ENCODE assay signal across 9 mouse cellular contexts in the genomic region with DNA sequence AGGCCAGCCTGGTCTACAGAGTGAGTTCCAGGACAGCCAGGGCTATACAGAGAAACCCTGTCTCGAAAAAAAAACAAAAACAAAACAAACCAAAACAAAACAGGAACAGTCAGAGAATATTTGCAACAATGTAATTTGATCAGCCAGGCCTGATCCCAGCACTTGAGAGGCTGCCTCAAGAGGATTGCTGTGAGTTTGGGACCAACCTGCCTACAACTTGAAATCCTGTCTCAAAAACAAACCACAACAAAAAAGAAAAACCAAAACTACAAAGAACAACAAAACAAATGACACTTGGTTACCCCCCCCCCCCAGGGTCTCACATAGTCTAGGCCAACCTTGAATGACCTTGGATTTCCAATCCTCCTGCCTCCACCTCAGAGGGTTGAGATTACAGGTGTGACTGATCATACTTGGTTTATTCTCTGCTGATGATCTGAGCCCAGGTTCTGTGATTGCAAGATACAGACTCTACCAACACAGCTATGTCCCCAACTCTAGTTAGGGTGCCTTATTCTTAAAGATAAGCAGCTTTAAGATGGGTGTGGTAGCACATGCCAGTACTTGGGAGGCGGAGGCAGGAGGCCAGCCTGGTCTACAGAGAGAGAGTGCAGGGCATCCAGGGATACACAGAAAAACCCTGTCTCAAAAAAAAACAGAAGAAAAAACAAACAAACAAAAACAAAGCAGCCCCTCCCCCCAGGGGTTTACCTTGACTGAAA. TPM values are rescaled to one million over a fixed set of nuclear protein-coding genes. Genes with fewer than 3 reads are reported as not detected.
DNase-seq lines count a peak whose midpoint lies in the region; ATAC-seq and TF ChIP-seq lines count a peak whose summit lies in the region.
"Had no signal": no experiment of that assay in that cellular context is flagged by ENCODE, and none has a peak within 500 bp of the region (broad histone marks: within the 10 kb centered on the region; RNA-seq: fewer than 3 reads in every experiment).

No protein-coding gene starts in this region.

- H3K4me3 ChIP-seq in lung, embryonic 15.5 days = no peak overlapping the region
- no peak overlapping the region for H3K4me3 ChIP-seq in ES-E14 (ENCODE audit: insufficient read depth in 1 of 2, low read depth in 1 of 2, low read length in 2 of 2, poor library complexity in 1 of 2, severe bottlenecking in 1 of 2)
- no peak overlapping the region for H3K4me3 ChIP-seq in intestine, embryonic 15.5 days (replicated peaks)
- no peak overlapping the region for H3K4me3 ChIP-seq in cerebellum, adult 2 months (replicated peaks; ENCODE audit: insufficient read depth, low read depth, low read length)
- H3K4me3 ChIP-seq: embryonic facial prominence, embryonic 15.5 days had no signal

- H3K4me2 ChIP-seq in lung, embryonic 15.5 days = no peak overlapping the region
- no peak overlapping the region for H3K4me2 ChIP-seq in intestine, embryonic 15.5 days (replicated peaks)
- H3K4me2 ChIP-seq: embryonic facial prominence, embryonic 15.5 days had no signal

- H3K9me3 ChIP-seq in lung, embryonic 15.5 days = no peaks in the 10 kb centered on the region
- no peaks in the 10 kb centered on the region for H3K9me3 ChIP-seq in ES-E14 (ENCODE audit: control insufficient read depth, insufficient read depth, low read depth, low read length)
- H3K9me3 ChIP-seq in intestine, embryonic 15.5 days = no peaks in the 10 kb centered on the region
- H3K9me3 ChIP-seq: embryonic facial prominence, embryonic 15.5 days had no signal

- no peaks in the 10 kb centered on the region for H3K36me3 ChIP-seq in lung, embryonic 15.5 days
- H3K36me3 ChIP-seq in ES-E14 (ENCODE audit: control insufficient read depth, insufficient read depth, low read length, poor library complexity, severe bottlenecking) = no peaks in the 10 kb centered on the region
- no peaks in the 10 kb centered on the region for H3K36me3 ChIP-seq in intestine, embryonic 15.5 days
- H3K36me3 ChIP-seq: embryonic facial prominence, embryonic 15.5 days had no signal

- DNase-seq in lung, postnatal 36 days = no peak
- no peak for DNase-seq in ES-E14 (ENCODE audit: low read depth, low spot score)
- DNase-seq in cerebellum, adult 2 months = no peak
- DNase-seq in left cerebral cortex, postnatal 36 days (ENCODE audit: low spot score in 2 of 2) = no peak
- DNase-seq: cerebellum, postnatal 14 days had no signal

- no peaks in the 10 kb centered on the region for H3K27me3 ChIP-seq in lung, embryonic 15.5 days
- no peaks in the 10 kb centered on the region for H3K27me3 ChIP-seq in intestine, embryonic 15.5 days (replicated peaks)
- H3K27me3 ChIP-seq in cerebellum, adult 2 months (ENCODE audit: control insufficient read depth, insufficient read depth, low read length) = no peaks in the 10 kb centered on the region
- H3K27me3 ChIP-seq: embryonic facial prominence, embryonic 15.5 days had no signal

- in situ Hi-C loops in ES-E14 (cut with MboI; ENCODE audit: low sequenced_read_pairs in 2 of 2, unreplicated experiment in 2 of 2) = no loop called here

- H3K27ac ChIP-seq in lung, embryonic 15.5 days = peak overlapping the region; percentile 66; the same call in 1 of the 2 replicates
- H3K27ac ChIP-seq in ES-E14 (ENCODE audit: insufficient read depth, low read depth, low read length, poor library complexity, severe bottlenecking) = peak overlapping the region; percentile 95
- H3K27ac ChIP-seq in intestine, embryonic 15.5 days = peak overlapping the region; percentile 72; the same call in 1 of the 2 replicates
- no peak overlapping the region for H3K27ac ChIP-seq in cerebellum, adult 2 months (ENCODE audit: insufficient read depth, low read length)
- H3K27ac ChIP-seq: embryonic facial prominence, embryonic 15.5 days had no signal

- intact Hi-C loops in left cerebral cortex, postnatal 36 days (cut with DNase I) = no loop called here

- WGBS in lung, embryonic 15.5 days = 72% methylated on average over 2 of the region's 2 CpGs
- 85% methylated on average over 2 of the region's 2 CpGs for WGBS in intestine, embryonic 15.5 days
- 78% methylated on average over 2 of the region's 2 CpGs for WGBS in cerebellum, adult 2 months

- H3K4me1 ChIP-seq in lung, embryonic 15.5 days = peaks cover 16% of the 10 kb centered on the region
- peaks cover 8 to 56% of the 10 kb centered on the region in 2 experiments for H3K4me1 ChIP-seq in ES-E14 (ENCODE audit: control insufficient read depth in 2 of 2, insufficient read depth in 2 of 2, low read length in 2 of 2, poor library complexity in 1 of 2)
- H3K4me1 ChIP-seq in intestine, embryonic 15.5 days (replicated peaks) = peaks cover 12% of the 10 kb centered on the region
- no peaks in the 10 kb centered on the region for H3K4me1 ChIP-seq in cerebellum, adult 2 months (ENCODE audit: control insufficient read depth, insufficient read depth, low read length)

- TF ChIP-seq POLR2A in cerebellum, adult 2 months (IDR thresholded peaks at IDR 0.05; ENCODE audit: borderline replicate concordance, insufficient read depth, low read length) = no peak

- no peak for TF ChIP-seq CTCF in cerebellum, adult 2 months (IDR thresholded peaks at IDR 0.05; ENCODE audit: borderline replicate concordance, insufficient read depth, low read depth, low read length)

- H3K9ac ChIP-seq in lung, embryonic 15.5 days = no peak overlapping the region
- H3K9ac ChIP-seq in ES-E14 (ENCODE audit: insufficient read depth, low read depth, low read length, poor library complexity, severe bottlenecking) = no peak overlapping the region; the same call in 1 of the 2 replicates
- no peak overlapping the region for H3K9ac ChIP-seq in intestine, embryonic 15.5 days
- H3K9ac ChIP-seq: embryonic facial prominence, embryonic 15.5 days had no signal

- ATAC-seq in lung, embryonic 15.5 days (ENCODE audit: borderline replicate concordance, extremely low read depth, low FRiP score, low TSS enrichment) = no peak
- no peak for ATAC-seq in intestine, embryonic 15.5 days
- ATAC-seq in megakaryocyte progenitor cell, adult 5-6 weeks (replicated peaks; ENCODE audit: poor library complexity) = peak; percentile 56

TF ChIP-seq in ES-E14, 5 proteins besides CTCF, POLR2A, EP300 and RAD21:
- no peak for TF ChIP-seq ZC3H11A (IDR thresholded peaks at IDR 0.05; ENCODE audit: borderline replicate concordance, low read depth, low read length)
- TF ChIP-seq MAFK (IDR thresholded peaks at IDR 0.05; ENCODE audit: insufficient read depth, low read depth, low read length) = no peak
- no peak for TF ChIP-seq ZNF384 (IDR thresholded peaks at IDR 0.05; ENCODE audit: low read depth, low read length)

RNA-seq across cellular contexts. Expression of a gene that starts 18.5 kb away (rescaled TPM):
- polyA plus RNA-seq in lung, embryonic 15.5 days (2015; fragmentation: Nextera tagmentation; extraction: Ambion mirVana) = 131 and 137 TPM in 2 replicates
- 240 and 389 TPM in 2 replicates for total RNA-seq in ES-E14 (2012; rRNA removed)
- polyA plus RNA-seq in intestine, embryonic 15.5 days (2015; fragmentation: Nextera tagmentation; extraction: Ambion mirVana) = 138 and 156 TPM in 2 replicates
- total RNA-seq in megakaryocyte progenitor cell, adult 5-6 weeks (2015) = 243 and 247 TPM in 2 replicates
- 206 and 228 TPM in 2 replicates for total RNA-seq in megakaryocyte progenitor cell, adult 5-6 weeks (2017)
- polyA plus RNA-seq in cerebellum, adult 2 months (2012; rRNA removed) = 17.8 and 18.4 TPM in 2 replicates
- total RNA-seq in left cerebral cortex, postnatal 36 days (2021) = 10 to 100 TPM; 10.7 to 11.9 TPM

Comparison
In these comparisons a context has a peak if more than half of its experiments do, and no peak if none do; other contexts are left out.
1. RNA of a gene that starts 18.5 kb away (total RNA-seq): 206 to 247 TPM in megakaryocyte progenitor cell, adult 5-6 weeks and 240 to 389 TPM in ES-E14; 10.7 to 11.9 TPM in left cerebral cortex, postnatal 36 days; every median in the first group is over 10 times any median in the second.